Mouse (Mus musculus) liver, adult (tissue): ENCODE results near the gene C1qtnf3.

Source experiments
- GATA4 ChIP-seq: IDR thresholded peaks from 2 replicates; pipeline ENCODE4 v1.6.1; 2014; ENCODE audit warnings: mild to moderate bottlenecking, low read length; ENCODE audit not compliant: insufficient replicate concordance

The C1qtnf3 gene

GRCm38 (mm10) chr15:10951951-10952759, at the start of gene C1qtnf3:
TSS of gene C1qtnf3 (plus strand) at chr15:10952332.
- no peak for TF ChIP-seq GATA4

GRCm38 (mm10) chr15:10902360-10902759, 49.8 kb upstream of the C1qtnf3 start:
- no peak for TF ChIP-seq GATA4

GRCm38 (mm10) chr15:10916611-10917311, 35.4 kb upstream of the C1qtnf3 start:
- no peak for TF ChIP-seq GATA4

- TF ChIP-seq GATA4 = no peak
Observed at GRCm38 (mm10) chr15:10917312-10917660, 34.8 kb upstream of the C1qtnf3 start.

GRCm38 (mm10) chr15:10920212-10920611, 31.9 kb upstream of the C1qtnf3 start:
- TF ChIP-seq GATA4 = no peak

GRCm38 (mm10) chr15:10921064-10921463, 31.1 kb upstream of the C1qtnf3 start:
- no peak for TF ChIP-seq GATA4

- TF ChIP-seq GATA4 = no peak
Observed at GRCm38 (mm10) chr15:10922061-10922460, 30.1 kb upstream of the C1qtnf3 start.

- TF ChIP-seq GATA4 = no peak
Observed at GRCm38 (mm10) chr15:10922570-10922969, 29.6 kb upstream of the C1qtnf3 start.

GRCm38 (mm10) chr15:10923076-10923995, 28.8 kb upstream of the C1qtnf3 start:
- TF ChIP-seq GATA4 = no peak

GRCm38 (mm10) chr15:10927325-10927724, 24.8 kb upstream of the C1qtnf3 start:
- no peak for TF ChIP-seq GATA4

- no peak for TF ChIP-seq GATA4
Observed at GRCm38 (mm10) chr15:10928633-10929270, 23.4 kb upstream of the C1qtnf3 start.

- TF ChIP-seq GATA4 = no peak
Observed at GRCm38 (mm10) chr15:10933930-10934329, 18.2 kb upstream of the C1qtnf3 start.

- no peak for TF ChIP-seq GATA4
Observed at GRCm38 (mm10) chr15:10940148-10941108, 11.7 kb upstream of the C1qtnf3 start.

GRCm38 (mm10) chr15:10941901-10942300, 10.2 kb upstream of the C1qtnf3 start:
- no peak for TF ChIP-seq GATA4
